Mouse (Mus musculus) testis, adult 2 months (tissue): ENCODE results near the gene Tmem132d.

Experiments used
- CTCF ChIP-seq: fragments of 200-500 bp; IDR thresholded peaks from 2 replicates; pipeline ENCODE4 v1.5.1; 2012; ENCODE audit warnings: low read depth, mild to moderate bottlenecking, inconsistent platforms, low read length, moderate library complexity; ENCODE audit not compliant: control insufficient read depth, insufficient read depth, insufficient replicate concordance
- POLR2A ChIP-seq: fragments of 200-500 bp; IDR thresholded peaks from 2 replicates; pipeline ENCODE4 v1.6.1; 2012; ENCODE audit warnings: low read depth, mild to moderate bottlenecking, inconsistent platforms, low read length, moderate library complexity; ENCODE audit not compliant: control insufficient read depth

DNA sequence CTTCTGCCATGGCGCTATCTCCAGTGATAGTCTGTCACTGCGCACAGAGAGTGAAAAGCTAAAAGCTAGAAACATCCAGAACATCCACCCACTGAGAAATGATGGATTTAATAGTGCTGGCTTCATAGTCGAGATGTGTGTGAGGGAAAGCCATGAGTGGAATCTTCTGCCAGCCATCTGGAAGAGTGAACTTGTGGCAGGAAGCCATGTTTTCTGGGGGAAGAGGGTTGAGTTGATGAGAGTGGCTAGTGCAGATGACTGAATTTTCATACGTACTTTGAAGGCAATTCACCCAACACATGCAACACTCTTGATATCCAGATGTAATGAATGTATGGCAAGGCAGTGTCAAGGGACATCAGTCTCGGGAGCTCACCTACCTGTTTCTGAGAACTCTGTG lies 342.3 kb downstream of the Tmem132d start:
- TF ChIP-seq POLR2A (no peak), CTCF (no peak)
